Mouse (Mus musculus) lung, postnatal 10 days (tissue): ENCODE data around the gene Chga.
A peak's percentile ranks its signal among the peaks of the same experiment; 100 is the strongest.

ENCODE experiments used
- DNase-seq: peaks from one replicate; pipeline ENCODE4 v3.0.0; 2021

The Chga gene

GRCm38 (mm10) chr12:102554721-102555516 is at the start of gene Chga:
Chga (plus strand) TSS chr12:102554969.
- peak; percentile 79 for DNase-seq

GRCm38 (mm10) chr12:102505131-102505713 is 49.5 kb upstream of the Chga start:
- no peak for DNase-seq

GRCm38 (mm10) chr12:102505949-102506348 is 48.8 kb upstream of the Chga start:
- DNase-seq, result no peak

- no peak for DNase-seq
These were observed 43.4 kb upstream of the Chga start for GRCm38 (mm10) chr12:102511363-102511762.

GRCm38 (mm10) chr12:102514151-102514550 is 40.6 kb upstream of the Chga start:
- no peak for DNase-seq

GRCm38 (mm10) chr12:102514751-102515150 is 40.0 kb upstream of the Chga start:
- no peak for DNase-seq

GRCm38 (mm10) chr12:102516151-102516550 is 38.6 kb upstream of the Chga start:
- DNase-seq, result no peak

- no peak for DNase-seq
These were observed 37.1 kb upstream of the Chga start for GRCm38 (mm10) chr12:102517647-102518046.

- DNase-seq, result peak; percentile 39
These were observed 34.6 kb upstream of the Chga start for GRCm38 (mm10) chr12:102519929-102520720.

GRCm38 (mm10) chr12:102521777-102522319 is 32.9 kb upstream of the Chga start:
- peak; percentile 70 for DNase-seq

- DNase-seq, result no peak
These were observed 30.6 kb upstream of the Chga start for GRCm38 (mm10) chr12:102524216-102524615.

- DNase-seq, result peak; percentile 56
These were observed 30.0 kb upstream of the Chga start for GRCm38 (mm10) chr12:102524760-102525159.

GRCm38 (mm10) chr12:102527989-102528388 is 26.8 kb upstream of the Chga start:
- DNase-seq, result no peak

GRCm38 (mm10) chr12:102535796-102536195 is 19.0 kb upstream of the Chga start:
- no peak for DNase-seq

GRCm38 (mm10) chr12:102540278-102540677 is 14.5 kb upstream of the Chga start:
- DNase-seq, result no peak

GRCm38 (mm10) chr12:102541168-102541567 is 13.6 kb upstream of the Chga start:
- DNase-seq, result no peak

- no peak for DNase-seq
These were observed 9.6 kb upstream of the Chga start for GRCm38 (mm10) chr12:102545122-102545521.

- peak; percentile 85 for DNase-seq
These were observed 4.2 kb upstream of the Chga start for GRCm38 (mm10) chr12:102550529-102550928.

GRCm38 (mm10) chr12:102551186-102551585 is 3.6 kb upstream of the Chga start:
- DNase-seq, result no peak

- no peak for DNase-seq
These were observed 2.8 kb upstream of the Chga start for GRCm38 (mm10) chr12:102552001-102552400.

- no peak for DNase-seq
These were observed 979 bp upstream of the Chga start for GRCm38 (mm10) chr12:102553705-102554275.

GRCm38 (mm10) chr12:102555850-102556249 is 1.1 kb downstream of the Chga start:
- no peak for DNase-seq

GRCm38 (mm10) chr12:102557372-102557771 is 2.6 kb downstream of the Chga start:
- no peak for DNase-seq
